Mouse (Mus musculus): ENCODE measurements at regions not wholly inside any gene's neighbourhood (a gene's known extent, or its start where the extent isn't known, plus 50 kb on each side); places are given as distances from the start of the nearest gene placed in this dataset.

DNA sequence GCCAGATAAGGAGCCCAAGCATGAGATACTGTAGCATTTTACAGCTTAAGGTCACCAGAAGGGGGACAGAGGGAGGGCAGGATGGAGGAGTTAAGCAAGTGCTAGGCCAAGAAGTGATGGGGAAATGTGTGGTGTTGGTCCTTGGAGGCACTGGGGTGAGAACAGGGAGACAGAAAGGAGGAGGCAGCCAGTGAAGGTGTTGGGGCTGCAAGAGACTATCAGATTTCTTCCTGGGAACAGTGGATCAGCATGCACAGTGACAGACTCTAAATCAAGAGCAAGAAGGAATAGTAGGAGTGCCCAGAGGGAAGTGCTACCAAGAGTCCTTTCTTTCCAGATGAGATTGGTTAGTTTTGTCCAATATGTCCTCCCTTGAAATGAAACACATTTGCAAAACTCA, 63.8 kb upstream of the Nt5c1b start:
- TF ChIP-seq MYC (IDR thresholded peaks at IDR 0.05; ENCODE audit: low read depth, low read length) (no peak), UBTF (IDR thresholded peaks at IDR 0.05; ENCODE audit: borderline replicate concordance, insufficient read depth, low read depth, low read length) (no peak), CHD2 (IDR thresholded peaks at IDR 0.05; ENCODE audit: low read length) (no peak), POLR2AphosphoS2 (IDR thresholded peaks at IDR 0.05; ENCODE audit: low read length) (no peak), GATA1 (IDR thresholded peaks at IDR 0.05; ENCODE audit: low read depth, low read length) (no peak), ZMIZ1 (IDR thresholded peaks at IDR 0.05; ENCODE audit: low read depth, low read length) (no peak), CTCF (IDR thresholded peaks at IDR 0.05 in 2 of 3, conservative IDR thresholded peaks at IDR 0.05 in 1 of 3; ENCODE audit: control insufficient read depth in 1 of 3, insufficient read depth in 1 of 3, low read depth in 2 of 3, low read length in 3 of 3, poor library complexity in 1 of 3, severe bottlenecking in 1 of 3) (no peak)

Measured in MEL (cell line).